Mouse (Mus musculus): ENCODE results near the gene Serpina3k. TPM values are rescaled to one million over a fixed set of nuclear protein-coding genes. Genes with fewer than 3 reads are reported as not detected.
"Not testable (repeated sequence)": the region's sequence is repeated elsewhere in the genome, so short reads cannot be mapped to it uniquely, and the experiment has no call there.

The Serpina3k gene
- polyA plus RNA-seq (2012; rRNA removed), result 0.15 and 4.5 TPM in 2 replicates

- H3K27ac ChIP-seq (ENCODE audit: control insufficient read depth, insufficient read depth, low read length), result not testable (repeated sequence)
Measured at GRCm38 (mm10) chr12:104338226-104338625, at the start of gene Serpina3k, which contains the start of gene Serpina3m. Gene Serpina3k, plus strand, starts transcription at chr12:104338486. Gene Serpina3m, plus strand, starts transcription at chr12:104338486.

GRCm38 (mm10) chr12:104289872-104290271, 48.4 kb upstream of the Serpina3k start:
- Histone ChIP-seq H3K27ac (ENCODE audit: control insufficient read depth, insufficient read depth, low read length) (no peak overlapping the region), H3K27me3 (ENCODE audit: control insufficient read depth, insufficient read depth, low read length) (no peaks in the 10 kb centered on the region), H3K36me3 (ENCODE audit: control insufficient read depth, insufficient read depth, low read length) (no peaks in the 10 kb centered on the region), H3K4me3 (ENCODE audit: control insufficient read depth, insufficient read depth, low read length) (no peak overlapping the region), H3K4me1 (replicated peaks; ENCODE audit: control insufficient read depth, insufficient read depth, low read length) (no peaks in the 10 kb centered on the region)
- DNase-seq, result no peak
- WGBS, result 53% methylated on average over 4 of the region's 4 CpGs
- TF ChIP-seq POLR2A (IDR thresholded peaks at IDR 0.05; ENCODE audit: control insufficient read depth, extremely low read depth, insufficient read depth, low read length, poor library complexity) (no peak), CTCF (IDR thresholded peaks at IDR 0.05; ENCODE audit: borderline replicate concordance, control insufficient read depth, extremely low read depth, insufficient read depth, low read length, poor library complexity) (no peak)

More at GRCm38 (mm10) chr12:104338226-104338625, at the start of gene Serpina3k, which contains the start of gene Serpina3m:
- DNase-seq; H3K4me3 ChIP-seq (ENCODE audit: control insufficient read depth, insufficient read depth, low read length); H3K27me3 ChIP-seq (ENCODE audit: control insufficient read depth, insufficient read depth, low read length); H3K36me3 ChIP-seq (ENCODE audit: control insufficient read depth, insufficient read depth, low read length); H3K4me1 ChIP-seq (replicated peaks; ENCODE audit: control insufficient read depth, insufficient read depth, low read length): not testable (repeated sequence)
- 97% methylated on average over 3 of the region's 3 CpGs for WGBS

- Histone ChIP-seq H3K4me1 (replicated peaks; ENCODE audit: control insufficient read depth, insufficient read depth, low read length) (no peaks in the 10 kb centered on the region), H3K36me3 (ENCODE audit: control insufficient read depth, insufficient read depth, low read length) (no peaks in the 10 kb centered on the region), H3K27me3 (ENCODE audit: control insufficient read depth, insufficient read depth, low read length) (no peaks in the 10 kb centered on the region), H3K27ac (ENCODE audit: control insufficient read depth, insufficient read depth, low read length) (no peak overlapping the region), H3K4me3 (ENCODE audit: control insufficient read depth, insufficient read depth, low read length) (no peak overlapping the region)
- no peak for DNase-seq
- TF ChIP-seq POLR2A (IDR thresholded peaks at IDR 0.05; ENCODE audit: control insufficient read depth, extremely low read depth, insufficient read depth, low read length, poor library complexity) (no peak), CTCF (IDR thresholded peaks at IDR 0.05; ENCODE audit: borderline replicate concordance, control insufficient read depth, extremely low read depth, insufficient read depth, low read length, poor library complexity) (no peak)
- WGBS, result 89% methylated on average over 2 of the region's 2 CpGs
Measured at GRCm38 (mm10) chr12:104293963-104294362, 44.3 kb upstream of the Serpina3k start.

GRCm38 (mm10) chr12:104298049-104298448, 40.2 kb upstream of the Serpina3k start:
- H3K27ac ChIP-seq (ENCODE audit: control insufficient read depth, insufficient read depth, low read length), result no peak overlapping the region
- DNase-seq, result no peak
- no peaks in the 10 kb centered on the region for H3K36me3 ChIP-seq (ENCODE audit: control insufficient read depth, insufficient read depth, low read length)
- H3K4me3 ChIP-seq (ENCODE audit: control insufficient read depth, insufficient read depth, low read length), result no peak overlapping the region
- TF ChIP-seq POLR2A (IDR thresholded peaks at IDR 0.05; ENCODE audit: control insufficient read depth, extremely low read depth, insufficient read depth, low read length, poor library complexity) (no peak), CTCF (IDR thresholded peaks at IDR 0.05; ENCODE audit: borderline replicate concordance, control insufficient read depth, extremely low read depth, insufficient read depth, low read length, poor library complexity) (no peak)
- H3K27me3 ChIP-seq (ENCODE audit: control insufficient read depth, insufficient read depth, low read length), result no peaks in the 10 kb centered on the region
- no peaks in the 10 kb centered on the region for H3K4me1 ChIP-seq (replicated peaks; ENCODE audit: control insufficient read depth, insufficient read depth, low read length)
- 96% methylated on average over 2 of the region's 2 CpGs for WGBS

GRCm38 (mm10) chr12:104305991-104306390, 32.3 kb upstream of the Serpina3k start:
- DNase-seq, result no peak
- WGBS, result 93% methylated on average over 4 of the region's 4 CpGs
- H3K27me3 ChIP-seq (ENCODE audit: control insufficient read depth, insufficient read depth, low read length), result no peaks in the 10 kb centered on the region
- TF ChIP-seq POLR2A (IDR thresholded peaks at IDR 0.05; ENCODE audit: control insufficient read depth, extremely low read depth, insufficient read depth, low read length, poor library complexity) (no peak), CTCF (IDR thresholded peaks at IDR 0.05; ENCODE audit: borderline replicate concordance, control insufficient read depth, extremely low read depth, insufficient read depth, low read length, poor library complexity) (no peak)
- H3K4me1 ChIP-seq (replicated peaks; ENCODE audit: control insufficient read depth, insufficient read depth, low read length), result no peaks in the 10 kb centered on the region
- H3K36me3 ChIP-seq (ENCODE audit: control insufficient read depth, insufficient read depth, low read length), result no peaks in the 10 kb centered on the region
- no peak overlapping the region for H3K27ac ChIP-seq (ENCODE audit: control insufficient read depth, insufficient read depth, low read length)
- H3K4me3 ChIP-seq (ENCODE audit: control insufficient read depth, insufficient read depth, low read length), result no peak overlapping the region

GRCm38 (mm10) chr12:104314253-104314652, 24.0 kb upstream of the Serpina3k start, which contains the start of gene Serpina3j:
Gene Serpina3j, plus strand, starts transcription at chr12:104314553.
- Histone ChIP-seq H3K4me1 (replicated peaks; ENCODE audit: control insufficient read depth, insufficient read depth, low read length) (no peaks in the 10 kb centered on the region), H3K36me3 (ENCODE audit: control insufficient read depth, insufficient read depth, low read length) (no peaks in the 10 kb centered on the region), H3K27me3 (ENCODE audit: control insufficient read depth, insufficient read depth, low read length) (no peaks in the 10 kb centered on the region), H3K4me3 (ENCODE audit: control insufficient read depth, insufficient read depth, low read length) (no peak within 1 kb of the TSS), H3K27ac (ENCODE audit: control insufficient read depth, insufficient read depth, low read length) (no peak within 1 kb of the TSS)
- TF ChIP-seq CTCF (IDR thresholded peaks at IDR 0.05; ENCODE audit: borderline replicate concordance, control insufficient read depth, extremely low read depth, insufficient read depth, low read length, poor library complexity), result no peak
- no peak for TF ChIP-seq POLR2A (IDR thresholded peaks at IDR 0.05; ENCODE audit: control insufficient read depth, extremely low read depth, insufficient read depth, low read length, poor library complexity)
- DNase-seq, result no peak
- 90% methylated on average over 1 of the region's 1 CpGs for WGBS

- Histone ChIP-seq H3K27me3 (ENCODE audit: control insufficient read depth, insufficient read depth, low read length) (no peaks in the 10 kb centered on the region), H3K27ac (ENCODE audit: control insufficient read depth, insufficient read depth, low read length) (no peak overlapping the region), H3K4me1 (replicated peaks; ENCODE audit: control insufficient read depth, insufficient read depth, low read length) (no peaks in the 10 kb centered on the region), H3K4me3 (ENCODE audit: control insufficient read depth, insufficient read depth, low read length) (no peak overlapping the region), H3K36me3 (ENCODE audit: control insufficient read depth, insufficient read depth, low read length) (no peaks in the 10 kb centered on the region)
- DNase-seq, result no peak
- WGBS, result 62% methylated on average over 1 of the region's 1 CpGs
- TF ChIP-seq POLR2A (IDR thresholded peaks at IDR 0.05; ENCODE audit: control insufficient read depth, extremely low read depth, insufficient read depth, low read length, poor library complexity) (no peak), CTCF (IDR thresholded peaks at IDR 0.05; ENCODE audit: borderline replicate concordance, control insufficient read depth, extremely low read depth, insufficient read depth, low read length, poor library complexity) (no peak)
Measured at GRCm38 (mm10) chr12:104322454-104322853, 15.8 kb upstream of the Serpina3k start.
